Mouse (Mus musculus) bone marrow macrophage, adult 2 months (primary cell): ENCODE data around the gene Wnt3a. TPM values are rescaled to one million over a fixed set of nuclear protein-coding genes. Genes with fewer than 3 reads are reported as not detected.

ENCODE experiments used
- H3K27ac ChIP-seq: 2 replicates; pipeline ENCODE4 v1.5.1; 2012; ENCODE audit warnings: low read depth, low read length; ENCODE audit not compliant: insufficient read depth
- H3K4me1 ChIP-seq: 2 replicates; pipeline ENCODE4 v1.6.1; 2012; ENCODE audit warnings: low read length; ENCODE audit not compliant: control insufficient read depth, insufficient read depth
- H3K4me3 ChIP-seq: 2 replicates; pipeline ENCODE4 v1.5.1; 2012; ENCODE audit warnings: mild to moderate bottlenecking, low read length, moderate library complexity; ENCODE audit not compliant: insufficient read depth
- CTCF ChIP-seq: IDR thresholded peaks from 2 replicates; pipeline ENCODE4 v1.5.1; 2012; ENCODE audit warnings: low read depth, mild to moderate bottlenecking, low read length, moderate library complexity
- POLR2A ChIP-seq: IDR thresholded peaks from 2 replicates; pipeline ENCODE4 v1.6.1; 2012; ENCODE audit warnings: mild to moderate bottlenecking, low read depth, low read length, borderline replicate concordance
- polyA plus RNA-seq: library from polyadenylated mRNA; stranded (reverse); fragments of >200 nt; gene quantifications from 2 replicates; pipeline ENCODE4 v1.2.4, GENCODE M21; 2012; ENCODE audit not compliant: missing spikeins, insufficient read depth, insufficient read length

Wnt3a gene
- polyA plus RNA-seq = not detected in 2 replicates

- TF ChIP-seq POLR2A = no peak
- TF ChIP-seq CTCF = no peak
- Histone ChIP-seq H3K4me3 (no peak within 1 kb of the TSS), H3K4me1 (peaks cover under 1% of the 10 kb centered on the region; the same call in 1 of the 2 replicates), H3K27ac (no peak within 1 kb of the TSS)
Observed at GRCm38 (mm10) chr11:59290702-59291303, at the start of gene Wnt3a. TSS of gene Wnt3a (minus strand) at chr11:59290752.

DNA sequence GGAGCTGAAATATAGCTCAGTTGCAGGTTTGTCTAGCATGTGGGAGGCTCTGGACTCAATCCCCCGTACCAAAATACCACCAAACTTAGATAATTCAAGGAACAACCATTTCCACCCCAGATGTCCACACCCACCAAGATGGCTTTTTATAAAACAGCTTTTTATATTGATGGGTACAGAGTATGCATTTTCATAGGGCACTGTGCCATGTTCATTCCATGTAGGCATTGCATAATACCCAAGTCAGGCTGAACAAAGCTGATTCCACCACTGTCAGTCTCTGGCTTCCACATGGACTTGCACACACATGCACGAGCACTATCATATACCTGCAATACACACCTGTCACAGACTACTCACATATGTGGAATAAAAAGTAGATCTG is 48.2 kb upstream of the Wnt3a start:
- Histone ChIP-seq H3K4me3 (no peak overlapping the region), H3K4me1 (peaks cover 5% of the 10 kb centered on the region; the same call in 1 of the 2 replicates), H3K27ac (no peak overlapping the region)
- TF ChIP-seq CTCF (no peak), POLR2A (no peak)

DNA sequence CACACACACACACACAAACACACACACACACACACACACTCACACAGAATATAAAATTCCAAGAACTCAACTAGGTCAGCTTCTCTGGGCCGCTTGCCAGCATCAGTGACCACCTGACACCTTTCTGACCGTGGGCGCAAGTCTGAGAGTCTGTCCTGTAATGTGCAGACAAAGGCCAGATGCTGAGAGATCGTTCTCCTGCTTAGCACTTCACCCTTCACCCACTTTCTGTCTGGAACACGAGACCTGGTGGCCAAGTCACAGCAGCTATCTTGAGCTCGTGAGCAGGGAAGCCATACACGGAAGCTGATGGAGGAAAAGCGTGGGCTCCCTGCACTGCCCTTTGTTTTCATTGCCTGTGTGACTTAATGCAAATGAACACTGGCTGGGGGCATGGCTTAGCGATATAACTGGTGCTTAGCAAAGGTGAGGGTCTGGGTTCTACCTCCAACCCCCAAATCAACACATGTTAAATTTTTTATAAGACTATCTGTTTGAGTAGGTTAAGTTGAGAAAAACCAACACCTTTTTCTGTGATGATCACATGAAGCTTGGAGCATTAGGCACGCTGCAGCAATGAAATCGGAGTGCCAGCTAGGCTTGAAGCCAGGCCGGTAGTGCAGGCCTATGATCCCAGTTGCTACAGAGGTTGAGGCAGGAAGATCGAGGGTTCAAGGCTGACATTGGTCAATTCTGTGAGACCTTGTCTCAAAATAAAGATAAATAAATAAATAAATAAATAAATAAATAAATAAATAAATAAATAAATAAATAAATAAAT is 47.6 kb upstream of the Wnt3a start:
- TF ChIP-seq POLR2A (no peak), CTCF (no peak)
- Histone ChIP-seq H3K4me1 (peaks cover 5% of the 10 kb centered on the region; the same call in 1 of the 2 replicates), H3K27ac (no peak overlapping the region), H3K4me3 (no peak overlapping the region)

DNA sequence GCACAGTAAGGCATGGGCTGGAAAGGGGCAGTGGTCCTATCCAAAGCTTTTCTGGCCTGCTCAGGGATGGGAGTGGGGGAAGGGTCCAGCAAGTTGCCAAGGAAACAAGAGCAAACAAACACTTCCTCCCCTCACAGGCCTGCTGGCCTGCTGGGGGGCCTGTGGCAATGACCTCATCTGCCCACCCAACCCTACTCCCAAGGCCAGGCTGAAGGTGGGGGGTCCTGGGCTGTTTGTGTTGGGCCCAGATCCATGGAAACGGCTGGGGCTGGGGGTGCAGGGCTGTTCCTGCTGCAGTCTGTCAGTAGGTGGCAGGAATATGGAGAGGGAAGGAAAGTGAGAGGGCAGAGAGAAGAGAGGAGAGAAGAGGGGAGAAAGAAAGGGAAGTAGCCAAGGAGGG is 45.8 kb upstream of the Wnt3a start:
- Histone ChIP-seq H3K27ac (no peak overlapping the region), H3K4me1 (peaks cover 5% of the 10 kb centered on the region; the same call in 1 of the 2 replicates), H3K4me3 (no peak overlapping the region)
- TF ChIP-seq CTCF (no peak), POLR2A (no peak)

- no peak for TF ChIP-seq CTCF
- TF ChIP-seq POLR2A = no peak
- Histone ChIP-seq H3K27ac (no peak overlapping the region), H3K4me3 (no peak overlapping the region), H3K4me1 (peaks cover 5% of the 10 kb centered on the region; the same call in 1 of the 2 replicates)
Observed at GRCm38 (mm10) chr11:59335942-59336341, 45.4 kb upstream of the Wnt3a start.

DNA sequence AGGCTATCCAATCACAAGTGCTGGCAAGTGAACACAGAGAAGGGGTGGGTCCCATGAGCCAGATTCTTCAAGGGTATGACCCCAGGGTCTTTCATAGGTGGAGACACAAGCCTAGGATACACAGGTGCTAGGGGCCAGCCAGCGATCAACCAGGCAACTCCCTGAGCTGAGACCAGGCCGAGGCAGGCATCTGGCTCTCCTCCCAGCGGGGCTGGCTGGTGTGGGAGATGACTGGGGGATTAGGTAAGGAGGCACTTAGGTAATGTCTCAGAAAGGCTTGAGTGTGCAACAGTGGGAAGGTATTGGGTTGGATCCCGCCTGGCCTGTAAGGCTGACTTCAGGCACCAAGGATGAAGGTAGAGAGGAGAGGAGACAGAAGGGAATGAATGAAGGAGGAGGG is 44.6 kb upstream of the Wnt3a start:
- Histone ChIP-seq H3K4me3 (no peak overlapping the region), H3K27ac (no peak overlapping the region), H3K4me1 (peaks cover 5% of the 10 kb centered on the region; the same call in 1 of the 2 replicates)
- TF ChIP-seq CTCF (no peak), POLR2A (no peak)

GRCm38 (mm10) chr11:59332938-59333337 is 42.4 kb upstream of the Wnt3a start:
- peaks cover 5% of the 10 kb centered on the region; the same call in 1 of the 2 replicates for H3K4me1 ChIP-seq
- no peak overlapping the region for H3K4me3 ChIP-seq
- H3K27ac ChIP-seq = no peak overlapping the region
- TF ChIP-seq CTCF (no peak), POLR2A (no peak)

DNA sequence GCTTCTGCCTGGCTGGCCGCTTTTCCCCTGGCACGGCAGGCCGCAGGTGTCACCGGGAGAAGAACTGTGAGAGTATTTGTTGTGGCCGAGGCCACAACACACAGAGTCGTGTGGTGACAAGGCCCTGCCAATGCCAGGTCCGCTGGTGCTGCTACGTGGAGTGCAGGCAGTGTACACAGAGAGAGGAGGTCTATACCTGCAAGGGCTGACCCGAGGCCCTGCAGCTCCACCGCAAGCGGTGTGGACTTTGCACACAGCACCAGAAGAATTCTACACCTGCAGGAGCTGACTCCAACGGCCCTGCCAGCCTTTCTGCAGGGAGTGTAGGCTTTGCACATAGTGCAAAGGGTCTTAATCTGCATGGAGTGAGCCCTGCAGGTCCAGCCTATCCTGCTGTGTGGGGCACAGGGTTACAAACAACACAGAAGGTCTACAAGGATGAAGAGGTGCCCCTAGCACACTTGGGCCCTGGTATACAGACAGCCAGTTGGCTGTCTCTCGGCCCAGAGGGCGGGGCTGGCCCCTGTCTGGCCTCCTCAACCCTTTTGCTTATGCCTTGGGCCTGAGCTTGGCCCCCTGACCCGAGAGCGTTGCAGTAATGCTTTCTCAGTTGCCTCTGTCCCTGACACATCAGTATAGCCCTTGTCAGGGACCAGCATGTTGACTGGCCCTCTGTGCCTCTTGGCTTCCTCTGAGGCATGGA is 40.8 kb upstream of the Wnt3a start:
- no peak overlapping the region for H3K27ac ChIP-seq
- peaks cover 4% of the 10 kb centered on the region; the same call in 1 of the 2 replicates for H3K4me1 ChIP-seq
- TF ChIP-seq POLR2A (no peak), CTCF (no peak)
- no peak overlapping the region for H3K4me3 ChIP-seq

GRCm38 (mm10) chr11:59330560-59330959 is 40.0 kb upstream of the Wnt3a start:
- no peak for TF ChIP-seq POLR2A
- TF ChIP-seq CTCF = peak; percentile 84
- no peaks in the 10 kb centered on the region for H3K4me1 ChIP-seq

GRCm38 (mm10) chr11:59329616-59330015 is 39.1 kb upstream of the Wnt3a start:
- no peak overlapping the region for H3K4me3 ChIP-seq
- TF ChIP-seq CTCF = no peak
- no peak for TF ChIP-seq POLR2A
- no peaks in the 10 kb centered on the region for H3K4me1 ChIP-seq
- H3K27ac ChIP-seq = no peak overlapping the region

More at GRCm38 (mm10) chr11:59330560-59330959, 40.0 kb upstream of the Wnt3a start:
- H3K4me3 ChIP-seq = no peak overlapping the region
- no peak overlapping the region for H3K27ac ChIP-seq
